Mouse (Mus musculus): ENCODE data around the gene Nodal.
A peak's percentile ranks its signal among the peaks of the same experiment; 100 is the strongest.
"Not testable (repeated sequence)": the region's sequence is repeated elsewhere in the genome, so short reads cannot be mapped to it uniquely, and the experiment has no call there.

The Nodal gene

DNA sequence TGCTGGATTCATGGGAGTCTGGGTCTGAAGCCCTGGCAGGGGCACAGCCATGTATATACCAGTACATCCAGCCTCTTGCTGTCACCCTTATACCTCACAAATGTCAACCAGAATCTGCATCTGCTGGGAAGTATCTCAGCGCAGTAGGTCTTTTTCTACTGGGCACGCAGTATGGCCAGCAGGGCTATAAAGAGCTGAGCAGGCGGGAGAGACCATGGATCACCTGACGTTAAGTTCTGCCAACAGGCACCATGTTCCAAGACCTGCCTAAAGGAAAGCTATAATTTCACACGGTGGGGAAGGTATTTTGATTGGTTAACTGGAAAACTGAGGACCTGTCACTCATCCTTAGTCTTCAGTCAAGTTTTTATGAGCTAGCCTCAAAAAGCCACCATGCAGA, 11.3 kb downstream of the Nodal start:
- DNase-seq (ENCODE audit: low spot score in 2 of 2): no peak

DNA sequence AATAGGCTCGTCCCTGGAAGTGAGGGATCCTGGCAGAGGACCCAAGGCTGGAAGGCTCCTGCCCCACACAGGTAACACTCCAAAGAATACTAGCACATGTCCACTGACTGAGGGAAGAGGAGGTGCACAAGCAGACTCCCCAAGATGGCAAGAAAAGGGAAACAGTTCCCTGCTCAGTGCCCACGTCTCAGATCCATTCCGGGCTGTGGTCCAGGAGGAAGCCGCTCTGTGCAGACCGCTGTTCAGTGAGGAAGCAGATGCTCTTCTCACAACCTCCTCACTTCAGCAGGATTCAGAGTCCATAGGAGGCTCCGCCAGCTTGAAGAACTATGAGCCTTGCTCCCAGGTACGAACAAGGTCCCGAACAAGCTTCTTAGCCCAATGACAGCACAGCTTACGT, 13.6 kb downstream of the Nodal start:
- no peak for DNase-seq (ENCODE audit: low spot score in 2 of 2)

DNA sequence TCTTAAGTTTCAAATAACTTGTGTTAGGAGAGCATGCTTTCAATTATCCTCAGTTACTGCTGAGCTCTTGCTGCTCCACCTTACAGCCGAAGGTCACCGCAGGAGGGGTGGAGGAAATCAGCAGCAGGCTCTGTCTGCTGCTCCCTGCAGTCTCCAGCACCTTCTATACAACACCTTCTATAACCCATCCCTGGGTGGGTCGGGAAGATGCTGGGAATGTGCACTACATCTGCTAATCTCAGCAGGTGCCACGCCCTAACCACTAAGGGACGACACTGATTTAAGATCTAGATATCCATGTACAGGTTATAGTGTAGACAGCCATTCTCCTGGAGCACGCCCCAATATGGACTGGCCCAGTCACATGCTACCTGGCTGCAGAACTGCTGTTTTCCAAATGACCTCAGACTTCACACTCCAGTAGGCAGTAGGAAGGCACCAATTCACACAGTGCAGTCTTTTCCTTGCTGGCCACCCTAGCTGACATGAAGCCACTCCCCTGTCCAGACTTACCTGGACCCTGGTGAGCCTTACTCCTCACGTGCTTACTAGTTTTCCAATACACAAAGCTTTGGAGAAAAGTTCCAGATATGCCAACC, 22.5 kb downstream of the Nodal start:
- DNase-seq (ENCODE audit: low spot score in 2 of 2): no peak

DNA sequence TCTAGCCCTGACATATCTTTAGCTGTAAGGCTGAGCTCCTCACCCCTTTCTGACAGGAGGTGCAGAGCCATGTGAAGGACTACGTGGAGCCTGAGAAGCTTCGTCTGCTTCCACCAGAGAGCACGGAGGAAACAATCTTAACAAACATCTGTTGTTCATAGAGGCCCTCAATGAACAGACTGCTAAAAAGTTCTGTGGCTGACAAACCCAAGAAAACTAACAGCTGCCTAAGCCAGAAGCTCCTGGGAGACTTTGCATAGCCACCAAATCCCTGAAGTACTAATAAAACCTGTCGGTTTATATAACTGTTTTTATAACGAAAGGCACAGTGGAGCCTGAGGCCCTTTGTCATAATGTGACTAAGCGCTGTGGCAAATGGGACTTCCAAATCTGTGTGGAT, 25.7 kb downstream of the Nodal start:
- DNase-seq (ENCODE audit: low spot score in 2 of 2): no peak

DNA sequence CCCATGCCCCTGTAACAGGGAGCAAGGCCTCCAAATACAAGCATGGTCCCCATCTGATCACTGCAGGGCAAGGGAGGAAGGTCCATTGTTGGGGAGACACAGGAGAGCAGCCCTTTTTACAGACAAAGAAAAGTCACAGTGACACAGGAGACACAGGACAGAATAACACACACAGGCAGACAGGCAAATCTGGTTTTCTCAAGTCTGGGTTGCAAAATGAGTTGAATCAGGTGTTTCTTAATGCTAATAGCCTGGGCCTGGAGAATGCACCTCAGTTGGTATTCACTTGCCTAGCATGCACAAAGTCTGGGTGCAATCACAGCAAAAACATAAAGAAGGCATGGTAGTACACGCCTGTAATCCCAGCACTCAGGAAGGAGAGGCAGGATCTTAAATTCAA, 26.1 kb downstream of the Nodal start:
- no peak for DNase-seq (ENCODE audit: low spot score in 2 of 2)

DNA sequence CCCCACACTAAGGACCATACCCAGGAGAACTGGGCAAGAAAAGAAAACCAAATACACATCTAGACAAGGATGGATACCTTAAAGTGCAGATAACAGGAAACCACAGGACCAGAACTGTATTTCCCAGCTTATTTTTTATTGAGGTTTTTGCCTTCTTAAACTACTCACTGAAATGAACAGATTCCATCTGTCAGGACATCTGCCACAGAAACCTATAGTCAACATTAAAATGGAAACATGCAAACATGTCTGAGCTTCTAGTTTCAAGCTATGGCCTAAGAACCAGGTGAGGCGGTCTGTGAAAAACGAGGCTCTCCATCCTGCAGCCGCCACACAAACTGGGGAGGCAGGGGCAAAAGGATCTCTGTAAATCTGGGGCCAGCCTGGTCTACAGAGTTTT, 27.2 kb downstream of the Nodal start:
- no peak for DNase-seq (ENCODE audit: low spot score in 2 of 2)

DNA sequence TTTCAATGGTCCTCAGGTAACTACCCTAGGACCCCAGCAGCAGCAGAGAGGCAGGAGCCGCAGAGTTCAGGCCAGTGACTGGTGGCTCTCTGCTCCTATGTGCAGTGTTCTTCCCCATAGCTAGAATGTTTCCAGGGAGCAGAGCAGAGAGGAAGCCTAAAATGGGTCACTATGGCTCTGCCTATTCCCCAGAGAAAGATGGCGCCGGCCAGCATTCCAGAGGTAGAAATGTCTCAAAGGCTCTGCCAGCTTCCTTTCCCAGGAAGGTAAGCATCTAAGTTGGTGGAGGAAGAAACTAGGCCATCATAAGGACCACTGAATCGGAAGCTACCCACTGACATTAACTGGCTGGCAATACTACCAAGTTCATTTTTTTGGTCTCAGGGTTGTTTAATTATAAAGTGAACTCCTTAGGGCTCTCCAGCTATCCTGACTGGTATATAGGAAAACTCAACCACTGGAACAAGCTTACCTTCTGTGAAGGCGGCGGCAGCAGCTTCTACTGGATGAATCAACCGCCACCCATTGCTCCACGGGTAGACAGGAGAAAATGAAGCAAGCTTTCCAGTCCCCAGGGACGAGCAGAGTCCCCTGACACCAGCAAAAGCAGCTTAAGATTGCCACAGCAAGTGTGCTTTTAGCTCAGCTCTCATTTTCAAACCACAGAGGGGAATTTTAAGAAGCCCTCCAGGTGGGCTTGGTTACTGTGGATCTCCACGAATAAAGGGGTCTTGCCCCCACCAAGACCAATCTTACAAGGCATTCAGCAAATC, 30.0 kb downstream of the Nodal start:
- DNase-seq (ENCODE audit: low spot score in 2 of 2): no peak

DNA sequence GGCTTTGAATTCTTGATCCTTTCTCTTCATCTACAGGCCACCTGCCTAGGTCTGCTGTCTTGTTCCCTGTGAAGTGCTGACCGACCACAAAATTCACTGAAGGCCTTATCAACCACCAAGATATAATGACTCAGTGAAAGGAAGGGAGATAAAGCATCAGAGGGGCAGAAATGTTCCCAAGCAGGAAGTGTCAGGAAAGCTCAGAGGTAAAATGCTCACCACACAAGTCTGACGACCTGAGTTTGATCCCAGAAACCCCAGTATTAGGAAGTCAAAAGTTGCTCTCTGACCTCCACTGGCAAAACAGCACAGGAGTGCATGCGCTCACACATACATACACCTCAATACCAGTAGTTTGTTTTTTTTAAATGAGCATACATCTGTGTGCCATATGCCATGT, 31.1 kb downstream of the Nodal start:
- no peak for DNase-seq (ENCODE audit: low spot score in 2 of 2)

DNA sequence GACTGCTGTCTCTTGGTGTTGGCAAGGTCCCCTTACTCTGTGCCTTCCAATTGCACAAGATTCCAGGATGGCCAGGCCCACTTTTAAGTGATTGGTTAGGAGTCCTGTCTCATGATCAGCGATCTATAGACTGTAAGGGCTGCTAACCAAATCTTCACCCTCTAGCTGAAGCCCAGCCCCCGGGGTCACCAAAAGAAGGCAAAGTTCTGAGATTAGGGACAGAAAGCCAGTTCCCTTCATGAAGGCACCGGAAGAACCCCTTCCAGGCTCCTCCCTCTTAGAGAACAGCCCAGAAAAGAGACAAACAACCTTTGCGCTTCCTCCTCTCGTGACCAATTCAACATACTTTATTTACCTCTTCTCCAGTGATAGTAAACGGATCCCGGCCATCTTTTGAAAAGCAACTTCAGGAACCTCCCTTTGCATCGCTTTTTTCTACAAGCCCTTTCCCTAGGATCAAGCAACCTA, 33.7 kb downstream of the Nodal start:
- peak; percentile 46 to 57 for DNase-seq (ENCODE audit: low spot score in 2 of 2)

DNA sequence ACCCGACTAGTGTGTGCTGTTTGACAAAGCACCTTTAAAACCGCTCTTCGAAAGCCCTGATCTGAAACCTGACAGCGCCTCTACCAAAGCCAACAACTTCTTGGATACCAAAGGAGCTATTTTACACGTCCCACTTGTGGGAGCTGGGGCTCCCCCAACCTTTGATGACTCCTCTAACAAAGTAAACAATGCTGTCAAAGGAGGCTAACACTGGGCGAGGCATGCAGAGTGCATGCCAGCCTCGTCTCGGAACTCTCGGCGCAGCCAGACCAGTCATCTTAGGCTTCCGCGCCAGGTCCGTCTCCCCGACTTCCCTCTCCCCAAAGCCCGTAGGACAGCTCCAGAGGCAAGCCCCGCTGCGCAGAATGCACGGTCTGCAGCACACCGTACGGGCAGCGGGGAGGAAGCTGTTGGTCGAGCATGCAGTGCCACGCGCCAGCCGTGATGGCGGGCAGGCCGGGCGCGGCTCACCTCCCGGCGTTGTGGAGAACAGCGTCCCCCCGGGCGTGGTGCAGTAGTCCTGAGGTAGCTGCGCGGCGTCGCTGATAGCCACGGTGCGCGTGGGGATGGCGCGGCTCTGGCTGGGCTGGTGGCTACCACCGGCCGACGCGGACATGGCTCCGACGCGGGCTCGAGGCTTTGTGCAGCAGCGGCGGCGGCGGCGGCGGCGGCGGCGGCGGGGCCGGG, 34.3 kb downstream of the Nodal start:
- peak; percentile 38 to 42 for DNase-seq (ENCODE audit: low spot score in 2 of 2)

DNA sequence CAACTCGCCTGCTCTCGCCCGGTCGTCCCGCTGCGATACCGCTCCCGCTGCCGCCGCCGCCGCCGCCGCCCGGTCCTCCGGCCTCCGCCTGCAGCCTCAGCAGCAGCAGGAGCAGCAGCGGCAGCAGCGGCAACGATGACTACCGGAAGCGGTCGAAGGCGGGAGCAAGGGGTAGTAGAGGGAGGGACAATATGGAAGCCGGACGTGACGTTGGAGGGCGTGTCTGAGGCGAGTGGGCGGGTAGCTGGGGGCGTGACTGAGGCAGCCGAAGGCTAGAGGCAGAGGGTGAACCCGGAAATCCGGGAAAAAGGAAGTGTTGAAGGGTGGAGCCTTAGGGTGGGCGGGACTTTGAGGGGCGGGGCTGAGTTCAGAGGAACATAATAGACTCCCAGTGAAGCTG, 34.9 kb downstream of the Nodal start, which contains the start of gene Eif4ebp2:
Gene Eif4ebp2, minus strand, starts transcription at position 17 of the 400 bp plus-strand sequence.
- peak; percentile 99 for DNase-seq (ENCODE audit: low spot score in 2 of 2)

DNA sequence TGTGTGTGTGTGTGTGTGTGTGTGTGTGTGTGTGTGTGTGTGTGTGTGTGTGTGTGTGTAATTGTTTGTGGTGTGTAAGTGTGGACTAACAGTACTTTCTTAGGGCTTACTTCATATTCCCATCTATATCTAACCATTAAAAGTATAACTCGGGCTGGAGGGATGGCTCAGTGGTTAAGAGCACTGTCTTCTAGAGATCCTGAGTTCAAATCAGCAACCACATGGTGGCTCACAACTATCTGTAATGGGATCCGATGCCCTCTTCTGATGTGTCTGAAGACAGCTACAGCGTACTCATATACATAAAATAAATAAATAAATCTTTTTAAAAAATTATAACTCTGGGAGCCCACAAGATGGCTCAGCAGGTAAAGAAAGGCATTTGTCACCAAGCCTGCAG, 35.4 kb downstream of the Nodal start:
- not testable (repeated sequence) for DNase-seq (ENCODE audit: low spot score in 2 of 2)

DNA sequence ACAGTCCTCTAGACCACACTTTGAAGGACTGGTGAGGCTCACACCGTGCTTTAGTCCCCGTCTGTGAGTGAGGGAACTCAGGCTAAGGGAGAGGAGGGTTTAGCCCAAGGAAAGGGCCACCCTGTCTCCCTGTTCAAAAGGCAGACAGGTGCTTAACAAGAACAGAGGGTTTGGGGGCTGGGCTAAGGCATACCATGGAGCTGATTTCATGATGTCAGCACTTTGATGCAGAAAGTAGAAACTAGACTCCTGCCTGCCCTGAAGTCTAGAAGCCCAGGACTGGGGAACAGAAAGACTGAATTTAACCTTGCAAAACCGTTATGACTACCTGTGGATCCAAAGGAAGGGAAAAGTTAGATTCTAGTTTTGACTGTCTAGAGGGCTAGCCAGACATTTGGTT, 39.4 kb downstream of the Nodal start:
- DNase-seq (ENCODE audit: low spot score in 2 of 2): no peak

DNA sequence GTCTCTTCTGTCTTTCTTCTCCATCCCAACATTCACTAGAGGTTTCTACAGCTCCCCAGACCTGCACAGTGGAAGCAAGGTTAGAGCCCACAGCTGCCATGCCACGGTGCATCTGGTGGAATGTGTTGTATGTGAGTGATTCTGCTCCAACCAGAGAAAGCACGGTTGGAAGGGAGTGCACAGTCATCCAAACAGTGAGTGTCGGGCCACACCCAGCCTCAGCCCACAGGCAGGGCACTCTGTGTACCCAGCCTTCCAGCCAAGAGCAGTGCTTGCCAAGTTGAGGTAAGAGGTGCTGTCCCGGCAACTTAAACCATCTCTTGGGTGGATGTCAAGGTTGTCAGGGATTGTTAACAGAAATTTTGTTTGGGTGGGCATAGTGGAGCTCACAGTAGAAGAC, 47.2 kb downstream of the Nodal start:
- no peak for DNase-seq (ENCODE audit: low spot score in 2 of 2)

DNA sequence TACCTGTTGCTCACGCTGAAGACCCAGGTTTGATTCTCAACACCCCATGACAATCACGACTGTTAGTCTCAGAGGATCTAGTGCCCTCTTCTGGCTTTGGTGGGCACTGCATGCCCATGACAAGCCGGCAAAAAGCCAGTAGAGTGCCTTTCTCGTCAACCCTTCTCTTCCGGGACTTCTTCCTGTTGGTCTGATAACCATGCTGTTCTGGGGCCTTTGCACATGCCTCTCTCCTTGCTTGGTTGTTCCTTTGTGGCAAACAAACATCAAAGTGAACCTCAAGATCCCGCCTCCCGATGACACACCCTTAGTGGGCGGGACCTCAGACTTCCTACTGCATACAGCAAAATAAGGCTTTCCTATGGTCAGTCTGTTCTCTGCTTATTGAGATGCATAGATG, 48.5 kb downstream of the Nodal start:
- DNase-seq (ENCODE audit: low spot score in 2 of 2): no peak

DNA sequence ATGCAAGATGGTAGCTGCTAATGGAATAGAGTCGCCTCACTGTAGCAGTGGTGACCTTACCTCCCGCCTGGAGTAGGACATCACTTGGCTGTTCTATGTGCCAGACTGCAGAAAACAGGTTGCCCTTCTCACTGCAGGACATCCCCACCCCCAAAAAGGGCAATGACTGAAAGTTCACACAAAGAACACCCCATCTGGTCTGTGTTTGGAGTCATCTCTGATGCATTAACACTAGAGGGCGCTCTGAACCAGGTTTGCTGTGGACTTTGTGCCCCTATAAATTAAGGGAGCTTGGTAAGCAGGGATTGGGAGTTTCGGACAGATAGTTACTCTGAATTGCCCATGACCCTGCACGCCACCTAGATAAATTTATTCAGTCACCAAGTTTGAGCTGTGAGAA, 49.1 kb downstream of the Nodal start:
- DNase-seq (ENCODE audit: low spot score in 2 of 2): no peak

DNA sequence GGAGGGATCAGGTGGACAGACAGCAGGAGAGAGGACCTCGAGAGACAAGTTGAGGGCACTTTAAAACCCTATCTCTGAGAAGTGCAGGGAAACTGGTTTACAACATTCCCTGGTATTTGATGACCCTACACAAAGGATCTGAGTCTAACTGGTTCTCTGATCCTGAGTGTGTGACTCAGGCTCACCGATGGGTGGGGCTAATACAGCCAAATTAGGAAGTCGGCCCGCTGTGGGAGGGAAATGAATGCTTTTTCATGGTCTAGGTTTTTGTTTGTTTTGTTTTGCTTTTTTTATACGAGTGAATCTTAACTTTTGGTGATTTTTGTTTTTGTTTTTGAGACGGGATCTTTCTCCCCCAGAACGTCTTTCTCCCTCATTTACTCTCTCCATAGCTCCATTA, 51.1 kb downstream of the Nodal start:
- no peak for DNase-seq (ENCODE audit: low spot score in 2 of 2)

DNA sequence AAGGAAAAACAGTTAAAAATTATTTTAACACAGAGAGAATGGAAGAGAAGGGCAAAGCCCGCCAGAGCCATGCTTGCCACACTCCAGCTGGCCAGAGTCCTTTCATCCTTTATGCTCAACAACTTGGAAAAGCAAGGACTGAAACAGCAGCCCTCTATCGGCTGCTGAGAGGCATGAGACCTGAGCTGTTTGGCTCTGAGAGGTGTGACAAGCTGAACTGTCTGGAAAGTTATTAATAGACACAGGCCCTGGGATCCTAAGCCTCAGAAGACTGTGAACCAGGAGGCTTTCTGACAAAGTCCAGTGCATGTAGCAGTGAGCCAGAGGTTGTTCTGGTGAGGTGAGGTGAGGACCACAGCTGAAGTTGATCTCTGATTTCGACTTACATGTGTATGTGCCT, 55.9 kb downstream of the Nodal start:
- DNase-seq (ENCODE audit: low spot score in 2 of 2): no peak

DNA sequence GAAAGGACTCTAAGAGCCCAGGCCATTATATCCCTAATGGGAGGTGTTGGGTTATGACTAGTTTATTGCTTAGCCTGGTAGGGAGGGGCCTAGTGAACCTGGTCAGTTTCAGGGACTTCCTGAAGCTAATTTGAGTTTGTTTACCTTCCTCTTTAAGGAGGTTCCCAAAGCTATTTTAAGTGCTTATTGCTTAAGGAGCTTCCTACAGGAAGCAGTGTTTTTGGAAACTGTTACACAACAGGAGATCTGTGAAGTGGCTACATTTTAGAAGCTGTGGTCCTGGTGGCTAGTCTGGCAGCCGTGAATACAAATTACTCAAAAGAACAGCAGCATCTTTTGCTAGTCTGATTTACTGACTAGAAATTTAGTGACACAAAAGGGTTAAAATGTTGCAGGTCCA, 56.6 kb downstream of the Nodal start:
- no peak for DNase-seq (ENCODE audit: low spot score in 2 of 2)

All from urinary bladder, postnatal 36 days (tissue).